Mouse (Mus musculus) lung, embryonic 16.5 days (tissue): ENCODE results near the gene Ebf1. TPM values are rescaled to one million over a fixed set of nuclear protein-coding genes. Genes with fewer than 3 reads are reported as not detected.

Source experiments
- ATAC-seq: fragments of 200-750 bp; cut with Nextera tagmentation; 2 replicates; pipeline ENCODE4 v1.8.0; 2017; ENCODE audit warnings: low read depth, mild to moderate bottlenecking, moderate library complexity
- H3K27ac ChIP-seq: fragments of 300-500 bp; sonication (generic); 2 replicates; pipeline ENCODE4 v1.5.1; 2014; ENCODE audit warnings: mild to moderate bottlenecking, control low read depth, low read length
- H3K27me3 ChIP-seq: fragments of 300-500 bp; sonication (generic); 2 replicates; pipeline ENCODE4 v1.6.1; 2014; ENCODE audit warnings: low read depth, low read length, mixed read lengths; ENCODE audit not compliant: control insufficient read depth, insufficient read depth
- H3K36me3 ChIP-seq: fragments of 300-500 bp; sonication (generic); 2 replicates; pipeline ENCODE4 v1.6.1; 2014; ENCODE audit warnings: low read length; ENCODE audit not compliant: control insufficient read depth, insufficient read depth
- H3K4me1 ChIP-seq: fragments of 300-500 bp; sonication (generic); replicated peaks from 2 replicates; pipeline ENCODE4 v1.6.1; 2014; ENCODE audit warnings: low read length, mixed read lengths; ENCODE audit not compliant: control insufficient read depth, insufficient read depth
- H3K4me2 ChIP-seq: fragments of 300-500 bp; sonication (generic); 2 replicates; pipeline ENCODE4 v1.6.1; 2014; ENCODE audit warnings: low read depth, low read length, control low read depth
- H3K4me3 ChIP-seq: fragments of 300-500 bp; sonication (generic); 2 replicates; pipeline ENCODE4 v1.5.1; 2014; ENCODE audit warnings: mild to moderate bottlenecking, low read length, control low read depth
- H3K9ac ChIP-seq: fragments of 300-500 bp; sonication (generic); 2 replicates; pipeline ENCODE4 v1.6.1; 2014; ENCODE audit warnings: low read length, control low read depth
- H3K9me3 ChIP-seq: fragments of 300-500 bp; sonication (generic); 2 replicates; pipeline ENCODE4 v1.6.1; 2016; ENCODE audit warnings: low read length; ENCODE audit not compliant: control insufficient read depth
- WGBS: fragments of 180-500 bp; shearing (Covaris S2); extraction: QIAGEN DNeasy Blood & Tissue Kit; methylation state at CpG from one replicate; pipeline ENCODE4 v1.1.7; 2014; 5-methylcytosine and 5-hydroxymethylcytosine counted together
- polyA plus RNA-seq: library from polyadenylated mRNA; unstranded; fragments of >200 nt; fragmentation: Nextera tagmentation; extraction: Ambion mirVana; gene quantifications from 2 replicates; pipeline ENCODE4 v1.2.1, GENCODE M21; 2015

Ebf1 gene
- polyA plus RNA-seq, 1 experiment from 2014 or later, result 12.8 TPM

- Histone ChIP-seq H3K36me3 (no peaks in the 10 kb centered on the region), H3K4me1 (no peaks in the 10 kb centered on the region), H3K9me3 (no peaks in the 10 kb centered on the region), H3K27ac (no peak overlapping the region), H3K4me2 (no peak overlapping the region), H3K27me3 (no peaks in the 10 kb centered on the region), H3K4me3 (no peak overlapping the region), H3K9ac (no peak overlapping the region)
- no peak for ATAC-seq
- WGBS, result 79% methylated on average over 3 of the region's 3 CpGs
Observed at GRCm38 (mm10) chr11:45017493-45017892, 400.4 kb downstream of the Ebf1 start.

- Histone ChIP-seq H3K9ac (no peak overlapping the region), H3K4me2 (no peak overlapping the region), H3K4me1 (no peaks in the 10 kb centered on the region), H3K27me3 (no peaks in the 10 kb centered on the region), H3K27ac (no peak overlapping the region), H3K9me3 (no peaks in the 10 kb centered on the region), H3K36me3 (no peaks in the 10 kb centered on the region), H3K4me3 (no peak overlapping the region)
- no peak for ATAC-seq
- 91% methylated on average over 5 of the region's 5 CpGs for WGBS
Observed at GRCm38 (mm10) chr11:45026012-45026411, 408.9 kb downstream of the Ebf1 start.

DNA sequence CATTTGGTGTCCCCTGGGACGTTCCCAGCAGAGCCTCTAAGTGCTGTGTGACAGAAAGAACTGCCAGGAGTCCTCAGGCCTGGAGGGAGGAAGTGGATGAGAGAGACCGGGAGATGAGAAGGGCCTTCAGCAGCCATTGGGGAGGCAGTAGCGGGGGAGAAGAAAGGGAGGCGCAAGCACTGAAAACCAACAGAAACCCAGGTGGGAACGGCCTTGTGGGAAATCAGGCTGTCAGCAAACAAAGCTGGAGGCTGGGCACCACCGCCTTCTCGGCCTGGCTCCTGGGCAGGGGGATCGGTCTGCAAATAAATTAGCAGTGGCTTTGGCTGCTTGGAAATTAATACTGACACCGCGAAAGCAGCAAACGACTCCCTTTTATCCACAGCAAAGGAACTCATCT, 409.6 kb downstream of the Ebf1 start:
- WGBS, result 26% methylated on average over 11 of the region's 11 CpGs
- Histone ChIP-seq H3K27me3 (no peaks in the 10 kb centered on the region), H3K4me2 (no peak overlapping the region; the same call in 1 of the 2 replicates), H3K9me3 (no peaks in the 10 kb centered on the region), H3K36me3 (no peaks in the 10 kb centered on the region), H3K4me1 (no peaks in the 10 kb centered on the region), H3K4me3 (no peak overlapping the region), H3K27ac (no peak overlapping the region), H3K9ac (no peak overlapping the region)
- no peak for ATAC-seq

DNA sequence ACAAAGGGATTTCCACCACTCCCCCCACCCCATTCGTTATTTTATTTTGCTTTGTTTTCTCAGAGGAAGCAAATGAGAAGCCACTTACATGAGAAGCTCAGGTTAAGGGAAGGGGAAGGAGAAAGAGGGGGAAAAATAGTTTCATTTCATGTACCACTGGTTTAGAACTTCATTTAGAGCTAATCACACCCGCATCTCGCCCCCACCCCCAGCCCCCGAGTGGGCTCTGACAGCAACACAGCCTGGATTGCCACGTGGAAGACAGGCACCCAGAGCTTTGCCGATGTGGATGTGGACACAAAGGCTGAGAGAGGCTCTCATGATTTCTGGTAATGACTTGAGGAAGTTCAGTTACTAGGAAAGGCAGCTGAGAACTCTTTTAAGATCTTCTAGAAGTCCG, 410.0 kb downstream of the Ebf1 start:
- H3K36me3 ChIP-seq, result no peaks in the 10 kb centered on the region
- ATAC-seq, result no peak
- no peak overlapping the region for H3K9ac ChIP-seq
- H3K4me2 ChIP-seq, result no peak overlapping the region; the same call in 1 of the 2 replicates
- WGBS, result 40% methylated on average over 7 of the region's 7 CpGs
- H3K27me3 ChIP-seq, result no peaks in the 10 kb centered on the region
- no peaks in the 10 kb centered on the region for H3K9me3 ChIP-seq
- no peak overlapping the region for H3K27ac ChIP-seq
- no peaks in the 10 kb centered on the region for H3K4me1 ChIP-seq
- H3K4me3 ChIP-seq, result no peak overlapping the region

GRCm38 (mm10) chr11:45055744-45056610, 438.9 kb downstream of the Ebf1 start:
- Histone ChIP-seq H3K4me1 (no peaks in the 10 kb centered on the region), H3K4me3 (no peak overlapping the region), H3K27me3 (no peaks in the 10 kb centered on the region), H3K4me2 (no peak overlapping the region), H3K9ac (no peak overlapping the region), H3K36me3 (no peaks in the 10 kb centered on the region), H3K9me3 (no peaks in the 10 kb centered on the region), H3K27ac (no peak overlapping the region)
- ATAC-seq, result no peak
- 83% methylated on average over 7 of the region's 7 CpGs for WGBS

Other genes starting within 250 kb of the Ebf1 start
- gene Il12b, start 217.3 kb upstream of the Ebf1 start, polyA plus RNA-seq, result not detected in 2 replicates
- gene Ublcp1, start 146.8 kb upstream of the Ebf1 start, polyA plus RNA-seq, result 56.2 and 59.9 TPM in 2 replicates
- gene Rnf145, start 98.4 kb upstream of the Ebf1 start, polyA plus RNA-seq, result 63.1 and 65.3 TPM in 2 replicates